Mouse (Mus musculus): ENCODE results near the gene Erbin.

The Erbin gene

DNA sequence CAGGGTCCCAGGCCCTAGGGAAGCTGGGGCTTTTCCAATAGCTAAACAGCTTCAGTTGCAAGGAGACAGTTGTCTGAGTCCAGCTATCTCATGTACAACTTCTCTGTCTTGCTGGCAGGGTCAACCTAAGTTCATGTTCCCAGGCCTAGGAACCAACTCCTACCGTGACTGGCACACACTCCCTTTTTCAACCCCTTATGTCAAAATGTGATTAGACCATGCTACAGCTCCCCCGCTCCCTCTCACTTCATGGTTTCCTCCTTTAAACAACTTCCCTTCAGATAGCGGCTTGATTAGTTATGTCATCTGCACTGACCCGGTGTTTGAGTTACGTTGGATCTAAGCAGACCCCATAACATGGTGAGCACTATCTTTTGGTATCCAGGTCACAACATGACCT is 112.8 kb downstream of the Erbin start:
- no peak for DNase-seq (ENCODE audit: low read depth, low spot score)

- DNase-seq (ENCODE audit: low read depth, low spot score), result no peak
Observed at GRCm38 (mm10) chr13:103806210-103806851, 114.0 kb downstream of the Erbin start.

DNA sequence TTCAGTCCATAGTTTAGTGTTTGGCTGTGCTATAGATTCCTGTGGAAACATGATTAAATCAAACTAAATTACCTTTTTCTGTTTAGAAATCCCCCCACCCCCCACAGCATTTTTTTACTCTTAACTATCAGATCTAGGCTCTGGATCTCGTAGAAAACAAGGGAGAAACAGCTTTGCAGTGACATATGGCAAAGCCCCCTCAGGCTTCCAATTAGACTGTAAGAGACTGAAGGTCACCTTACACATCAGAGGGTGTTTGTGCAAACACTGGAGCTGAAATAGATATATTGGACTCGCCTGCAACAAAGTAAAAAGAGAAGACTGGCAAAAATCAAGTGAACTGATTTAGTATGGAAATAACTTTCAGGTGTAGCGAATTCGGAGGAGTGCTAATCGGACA is 116.6 kb downstream of the Erbin start:
- no peak for DNase-seq (ENCODE audit: low read depth, low spot score)

DNA sequence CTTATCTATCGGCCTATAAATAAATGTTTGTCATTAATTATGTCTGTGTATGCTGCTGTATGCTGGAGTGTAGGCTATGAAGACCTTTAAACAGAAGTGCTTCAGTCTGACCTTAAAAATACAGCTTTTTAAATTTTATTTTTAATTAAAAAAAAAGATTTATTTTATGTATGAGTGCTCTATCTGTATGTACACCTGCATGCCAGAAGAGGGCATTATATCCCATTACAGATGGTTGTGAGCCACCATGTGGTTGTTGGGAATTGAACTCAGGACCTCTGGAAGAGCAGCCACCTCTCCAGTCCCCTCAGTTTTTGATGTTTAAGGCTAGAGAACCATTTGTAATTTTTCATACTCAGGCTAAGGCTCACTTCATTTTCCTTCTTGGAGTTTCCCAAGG is 119.3 kb downstream of the Erbin start:
- DNase-seq (ENCODE audit: low read depth, low spot score), result no peak

GRCm38 (mm10) chr13:103794688-103795543 is 125.4 kb downstream of the Erbin start:
- DNase-seq (ENCODE audit: low read depth, low spot score), result no peak

DNA sequence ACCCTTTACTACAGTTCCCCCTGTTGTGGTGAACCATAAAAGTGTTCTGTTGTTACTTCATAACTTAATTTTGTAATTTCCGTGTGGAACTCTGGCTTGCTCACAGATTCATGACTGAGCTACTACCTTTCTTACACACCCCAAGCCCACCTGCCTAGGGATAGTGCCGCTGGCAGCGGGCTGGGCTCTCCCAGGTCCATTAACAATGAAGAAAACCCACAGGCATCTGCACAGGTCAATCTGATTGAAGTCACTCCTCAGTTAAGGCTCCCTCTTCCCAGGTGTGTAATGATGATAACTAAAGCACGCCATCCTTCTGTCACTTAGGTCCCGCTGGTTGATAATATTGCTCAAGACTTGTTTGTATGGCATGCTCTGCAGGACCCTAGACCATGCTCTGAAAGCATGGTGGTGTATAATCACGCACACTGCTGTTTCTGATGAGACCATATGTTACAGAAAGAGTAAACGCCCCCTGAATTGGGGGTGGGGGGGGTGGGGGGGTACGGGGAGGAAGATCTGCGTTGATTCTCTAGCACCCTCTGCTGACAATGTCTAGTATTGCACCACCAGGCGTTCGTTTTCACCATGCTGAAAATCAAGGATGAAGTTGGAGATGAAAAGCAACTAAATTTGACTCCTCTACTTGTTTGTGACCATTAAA is 140.3 kb downstream of the Erbin start:
- peak; percentile 36 for DNase-seq (ENCODE audit: low read depth, low spot score)

GRCm38 (mm10) chr13:103777126-103777525 is 143.2 kb downstream of the Erbin start:
- DNase-seq (ENCODE audit: low read depth, low spot score), result no peak

DNA sequence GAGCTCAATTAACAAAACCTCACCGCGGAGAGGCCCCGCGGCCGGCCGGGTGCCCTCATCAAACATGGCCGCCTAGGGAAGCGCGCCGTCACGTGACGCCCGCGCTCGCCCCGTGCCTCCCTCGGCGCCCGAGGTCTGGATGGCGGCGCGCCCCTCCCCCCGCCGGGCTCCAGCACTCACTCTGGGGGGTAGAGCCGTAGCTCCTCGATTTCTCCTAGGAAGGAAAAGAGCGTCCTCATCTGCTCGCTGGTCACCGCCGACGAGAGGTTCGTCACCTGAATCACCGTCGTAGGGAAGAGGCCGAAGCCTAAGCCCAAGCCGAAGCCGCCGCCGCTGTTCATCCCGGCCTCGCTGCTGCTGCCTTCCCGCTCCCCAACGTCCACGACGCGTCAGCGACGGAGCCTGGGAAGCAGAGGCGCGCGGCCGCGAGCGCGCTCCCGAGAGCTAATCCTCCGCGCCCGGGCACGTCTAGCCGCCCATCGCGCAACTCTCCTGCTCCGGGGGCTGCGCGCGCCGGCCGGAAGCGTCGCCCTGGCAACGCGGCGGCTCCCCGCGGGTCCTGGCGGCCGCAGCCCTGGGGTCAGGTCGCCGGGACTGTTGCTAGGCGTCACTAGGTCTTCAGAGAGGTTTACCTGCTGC is 146.1 kb downstream of the Erbin start, which contains the start of gene Srek1:
Gene Srek1, minus strand, starts transcription at position 490 of the 639 bp plus-strand sequence.
- DNase-seq (ENCODE audit: low read depth, low spot score), result peak; percentile 95

DNA sequence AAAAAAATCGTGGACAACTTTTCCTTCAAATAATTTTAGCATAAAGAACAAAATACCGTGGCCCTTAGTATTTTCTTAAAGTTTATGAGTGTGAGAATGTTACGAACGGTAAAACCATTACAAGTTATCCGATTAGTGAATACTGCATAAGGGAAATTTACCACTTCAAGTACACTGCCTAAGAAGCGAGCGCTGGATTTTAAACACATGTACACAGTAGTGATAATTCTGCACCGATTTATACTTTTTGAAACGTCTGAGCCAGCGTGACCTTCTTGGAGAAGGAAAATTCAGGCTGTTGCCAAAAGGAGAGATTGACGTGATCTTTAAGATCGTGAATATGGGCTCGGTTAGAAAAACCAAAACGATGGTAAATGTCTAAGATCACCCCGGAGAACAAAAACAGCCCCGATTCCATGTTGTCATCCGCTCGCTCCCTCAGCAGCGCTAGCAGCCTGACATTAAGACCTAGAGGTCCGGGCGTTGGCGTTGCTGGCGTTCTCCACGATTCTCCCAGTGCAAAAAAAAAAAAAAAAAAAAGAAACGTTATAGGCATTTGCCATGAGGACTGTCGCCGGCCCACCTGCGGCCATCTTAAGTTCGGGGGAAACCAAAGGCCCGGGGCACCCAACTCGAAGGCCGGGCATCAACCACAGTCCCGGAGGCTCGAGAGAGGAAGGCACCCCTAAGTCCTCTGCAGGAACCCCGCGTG is 146.8 kb downstream of the Erbin start:
- no peak for DNase-seq (ENCODE audit: low read depth, low spot score)

- no peak for DNase-seq (ENCODE audit: low read depth, low spot score)
Observed at GRCm38 (mm10) chr13:103772917-103773316, 147.4 kb downstream of the Erbin start.

DNA sequence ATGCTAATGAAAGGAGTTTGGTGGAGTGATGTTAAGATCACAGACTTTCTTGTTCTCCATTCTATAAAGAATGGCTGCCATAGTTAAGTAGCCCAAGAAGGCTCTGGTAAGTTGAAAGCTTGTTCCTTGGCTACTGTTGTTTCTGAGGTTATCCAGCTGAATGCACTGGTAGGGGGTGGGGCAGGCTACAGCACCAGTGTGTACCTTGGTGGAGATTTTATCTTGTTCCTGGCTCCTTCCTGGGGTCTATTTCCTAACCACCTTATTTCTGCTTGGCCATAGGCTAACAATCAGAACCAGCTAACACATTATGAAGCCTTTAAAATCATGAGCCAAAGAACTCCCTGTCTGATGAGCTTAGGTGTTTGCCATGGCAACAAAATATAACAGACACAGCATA is 149.5 kb downstream of the Erbin start:
- DNase-seq (ENCODE audit: low read depth, low spot score), result no peak

Measured in retina, postnatal 7 days (tissue).